Mouse (Mus musculus): Measurements from ENCODE around the gene Prmt3. TPM values are rescaled to one million over a fixed set of nuclear protein-coding genes. Genes with fewer than 3 reads are reported as not detected.
A peak's percentile ranks its signal among the peaks of the same experiment; 100 is the strongest.

Gene Prmt3
- total RNA-seq (2015; ENCODE audit: low replicate concordance) (10.2 and 17.3 TPM in 2 replicates), total RNA-seq (2017; ENCODE audit: low replicate concordance) (11.6 and 21.5 TPM in 2 replicates)

DNA sequence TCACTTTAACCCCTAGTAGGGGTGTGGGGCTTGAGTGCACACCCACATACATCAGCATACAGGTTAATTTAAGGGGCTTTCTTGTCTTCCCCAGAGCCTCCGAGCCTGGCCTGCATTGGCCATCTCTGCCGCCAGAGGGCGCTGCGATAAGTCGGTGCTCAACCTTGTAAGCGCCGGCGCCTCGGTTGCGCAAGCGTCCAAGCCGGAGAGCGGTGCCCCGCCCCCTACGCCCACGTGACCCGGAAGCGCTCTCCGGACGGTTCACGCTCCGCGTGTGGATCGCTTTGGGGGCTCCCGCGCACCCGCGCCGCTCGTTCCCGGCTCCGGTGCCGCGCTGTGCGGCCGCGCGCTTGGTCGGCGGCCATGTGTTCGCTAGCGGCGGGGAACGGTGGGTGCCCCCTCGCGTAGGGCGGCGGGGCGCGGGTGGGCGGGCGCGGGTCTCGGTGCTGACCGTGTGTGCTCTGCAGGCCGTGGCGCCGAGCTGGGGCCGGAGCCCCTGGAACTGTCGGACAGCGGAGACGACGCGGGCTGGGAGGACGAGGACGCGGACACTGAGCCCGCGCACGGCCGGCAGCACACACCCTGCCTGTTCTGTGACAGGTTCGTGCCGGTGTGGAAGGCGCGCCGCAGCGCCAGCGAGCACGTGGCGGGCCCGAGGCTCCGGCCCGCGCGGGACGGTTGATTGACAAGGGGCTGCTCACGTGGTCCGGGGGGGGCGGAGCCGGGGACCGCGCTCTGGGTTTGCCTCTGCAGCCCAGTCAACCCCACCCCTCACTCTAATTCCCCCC, at the start of gene Prmt3:
Prmt3 (plus strand) TSS at position 233 of the 788 bp plus-strand sequence.
- peak; percentile 96 for ATAC-seq (replicated peaks; ENCODE audit: low FRiP score, poor library complexity, severe bottlenecking)

DNA sequence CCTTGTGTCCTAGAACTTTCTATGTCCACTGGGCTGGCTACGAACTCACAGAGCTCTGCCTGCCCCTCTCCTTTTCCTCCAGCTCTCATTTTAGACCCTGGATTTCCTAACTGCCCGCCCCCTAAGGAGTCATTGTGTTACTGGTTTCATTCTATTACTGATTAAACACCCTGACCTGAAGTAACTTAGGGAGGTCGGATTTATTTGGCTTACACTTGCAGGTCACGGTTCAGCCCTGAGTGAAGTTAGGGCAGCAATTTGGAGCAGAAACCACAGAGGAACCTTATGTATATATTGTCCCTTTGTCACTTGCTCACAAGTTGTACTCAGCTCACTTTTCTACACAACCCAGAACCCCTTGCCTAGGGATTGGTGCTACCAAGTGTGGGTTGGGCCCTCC, 43.8 kb upstream of the Prmt3 start:
- ATAC-seq (replicated peaks; ENCODE audit: low FRiP score, poor library complexity, severe bottlenecking) = no peak

DNA sequence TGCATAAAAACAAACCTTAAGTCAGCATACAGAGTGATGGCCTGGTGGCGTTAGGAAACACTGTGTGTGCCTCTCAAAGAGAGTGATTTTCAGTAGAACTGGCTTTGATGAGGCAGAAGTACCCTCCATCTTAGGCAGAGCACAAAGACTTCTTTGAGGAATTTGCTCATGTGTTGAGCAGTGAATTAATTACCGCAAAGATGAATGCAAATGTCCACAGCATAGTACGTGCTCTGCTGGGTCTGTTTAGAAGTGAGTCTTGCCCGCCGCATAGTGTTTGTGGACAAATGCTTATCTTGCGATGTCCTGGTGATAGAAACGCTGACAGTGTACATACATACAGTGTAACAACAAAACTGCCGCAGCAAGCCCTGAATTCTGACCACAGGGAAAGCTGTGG, 38.7 kb upstream of the Prmt3 start:
- ATAC-seq (replicated peaks; ENCODE audit: low FRiP score, poor library complexity, severe bottlenecking) = no peak

GRCm38 (mm10) chr7:49741474-49741873, 36.7 kb upstream of the Prmt3 start:
- ATAC-seq (replicated peaks; ENCODE audit: low FRiP score, poor library complexity, severe bottlenecking) = no peak

GRCm38 (mm10) chr7:49741923-49742322, 36.2 kb upstream of the Prmt3 start:
- no peak for ATAC-seq (replicated peaks; ENCODE audit: low FRiP score, poor library complexity, severe bottlenecking)

DNA sequence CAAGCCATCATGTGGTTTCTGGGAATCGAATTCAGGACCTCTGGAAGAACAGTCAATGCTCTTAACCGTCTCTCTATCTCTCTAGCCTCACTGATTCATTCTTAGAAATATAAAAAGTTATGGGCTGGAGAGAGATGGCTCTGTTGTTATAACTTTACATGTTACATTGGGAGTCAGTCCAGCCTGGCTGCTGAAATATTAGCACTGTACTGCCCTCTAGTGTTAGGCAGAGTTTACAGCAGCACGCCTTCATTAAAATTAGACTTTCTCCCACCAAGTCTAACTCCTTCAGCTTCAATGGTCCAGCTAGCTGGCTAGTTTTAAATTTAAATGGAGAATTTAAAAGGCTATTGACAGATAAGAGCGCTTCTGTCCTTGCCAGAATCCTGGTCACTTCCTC, 27.0 kb upstream of the Prmt3 start:
- ATAC-seq (replicated peaks; ENCODE audit: low FRiP score, poor library complexity, severe bottlenecking) = peak; percentile 74

GRCm38 (mm10) chr7:49752730-49753506, 25.2 kb upstream of the Prmt3 start:
- ATAC-seq (replicated peaks; ENCODE audit: low FRiP score, poor library complexity, severe bottlenecking) = peak; percentile 62

- ATAC-seq (replicated peaks; ENCODE audit: low FRiP score, poor library complexity, severe bottlenecking) = peak; percentile 55; the same call in 1 of the 2 replicates
These were observed 23.4 kb upstream of the Prmt3 start for GRCm38 (mm10) chr7:49754767-49755166.

DNA sequence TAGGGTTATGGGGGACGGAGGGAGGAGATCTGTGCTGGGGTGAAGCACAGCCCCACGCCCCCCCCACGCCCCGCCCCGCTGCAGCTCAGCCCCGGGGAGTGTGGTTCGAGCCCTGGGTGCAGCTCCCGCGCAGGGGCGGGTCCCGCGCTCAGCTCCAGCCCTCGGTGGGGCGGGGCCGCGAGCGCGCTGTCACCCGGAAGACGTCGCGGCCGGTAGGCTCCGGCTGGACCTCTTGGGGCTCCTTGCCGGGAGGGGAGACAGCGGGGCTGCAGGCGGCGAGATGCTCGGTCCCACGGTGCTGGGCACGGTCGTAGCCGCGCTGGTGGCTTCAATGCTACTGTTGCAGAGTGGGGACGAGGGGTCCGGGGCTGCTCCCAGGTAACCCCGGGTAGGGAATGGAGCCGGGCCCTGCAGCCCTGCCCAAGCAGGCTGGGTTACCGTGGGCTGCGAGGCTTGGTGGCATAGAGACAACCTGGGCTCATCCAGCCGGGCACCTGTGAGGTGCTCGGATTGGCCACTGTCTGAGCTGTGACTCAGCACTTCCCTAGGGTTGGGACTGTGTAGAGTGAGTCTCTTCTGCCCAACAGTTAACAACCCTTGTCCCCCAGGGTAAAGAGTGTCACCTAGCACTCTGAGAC, 19.1 kb upstream of the Prmt3 start, which contains the start of gene Htatip2:
Htatip2 (plus strand) TSS at position 182 of the 638 bp plus-strand sequence.
- ATAC-seq (replicated peaks; ENCODE audit: low FRiP score, poor library complexity, severe bottlenecking) = peak; percentile 77

- ATAC-seq (replicated peaks; ENCODE audit: low FRiP score, poor library complexity, severe bottlenecking) = peak; percentile 73
These were observed 15.5 kb upstream of the Prmt3 start for GRCm38 (mm10) chr7:49762605-49763004.

GRCm38 (mm10) chr7:49764011-49764716, 14.0 kb upstream of the Prmt3 start:
- peak; percentile 74 for ATAC-seq (replicated peaks; ENCODE audit: low FRiP score, poor library complexity, severe bottlenecking)

- no peak for ATAC-seq (replicated peaks; ENCODE audit: low FRiP score, poor library complexity, severe bottlenecking)
These were observed 12.0 kb upstream of the Prmt3 start for GRCm38 (mm10) chr7:49766166-49766565.

DNA sequence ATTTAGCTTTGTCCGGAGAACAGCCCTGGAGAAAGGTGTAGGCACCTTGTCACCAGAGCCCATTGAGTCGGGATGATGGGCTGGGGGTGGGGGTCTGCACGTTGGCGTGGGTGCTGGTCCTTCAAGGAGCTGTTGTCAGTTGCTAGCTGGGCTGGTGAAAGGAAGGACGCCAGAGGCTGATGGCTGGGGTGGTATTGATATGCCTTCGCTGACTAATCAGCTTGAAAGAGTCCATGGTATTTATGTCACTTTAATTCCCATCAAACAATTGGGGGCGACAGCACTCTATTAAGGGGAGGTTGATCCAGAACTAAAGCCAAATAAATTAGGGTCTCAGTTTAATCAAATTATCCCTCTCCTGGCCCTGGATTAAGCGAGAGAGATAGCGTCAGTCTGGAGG, 9.6 kb upstream of the Prmt3 start:
- ATAC-seq (replicated peaks; ENCODE audit: low FRiP score, poor library complexity, severe bottlenecking) = no peak

DNA sequence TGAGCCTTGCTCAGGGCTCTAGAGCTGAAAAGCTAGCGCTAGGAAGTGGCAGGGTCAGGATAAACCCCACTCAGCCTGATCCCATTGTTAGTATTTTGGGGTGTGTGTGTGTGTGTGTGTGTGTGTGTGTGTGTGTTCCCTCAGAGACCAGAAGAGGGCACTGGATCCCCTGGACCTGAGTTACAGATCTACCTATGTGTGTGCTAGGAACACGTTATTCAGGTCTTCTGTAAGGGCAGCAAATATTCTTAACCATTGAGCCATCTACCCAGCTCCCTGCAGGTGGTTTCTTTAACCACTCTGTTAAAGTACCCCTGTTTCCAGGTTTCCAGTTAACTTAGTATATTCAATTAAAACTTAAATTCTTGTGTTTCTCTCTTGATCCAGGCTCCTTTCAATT, 3.8 kb upstream of the Prmt3 start:
- ATAC-seq (replicated peaks; ENCODE audit: low FRiP score, poor library complexity, severe bottlenecking) = no peak

- peak; percentile 26 for ATAC-seq (replicated peaks; ENCODE audit: low FRiP score, poor library complexity, severe bottlenecking)
These were observed 561 bp upstream of the Prmt3 start for GRCm38 (mm10) chr7:49777585-49777984.

- no peak for ATAC-seq (replicated peaks; ENCODE audit: low FRiP score, poor library complexity, severe bottlenecking)
These were observed 914 bp downstream of the Prmt3 start for GRCm38 (mm10) chr7:49778904-49779615.

DNA sequence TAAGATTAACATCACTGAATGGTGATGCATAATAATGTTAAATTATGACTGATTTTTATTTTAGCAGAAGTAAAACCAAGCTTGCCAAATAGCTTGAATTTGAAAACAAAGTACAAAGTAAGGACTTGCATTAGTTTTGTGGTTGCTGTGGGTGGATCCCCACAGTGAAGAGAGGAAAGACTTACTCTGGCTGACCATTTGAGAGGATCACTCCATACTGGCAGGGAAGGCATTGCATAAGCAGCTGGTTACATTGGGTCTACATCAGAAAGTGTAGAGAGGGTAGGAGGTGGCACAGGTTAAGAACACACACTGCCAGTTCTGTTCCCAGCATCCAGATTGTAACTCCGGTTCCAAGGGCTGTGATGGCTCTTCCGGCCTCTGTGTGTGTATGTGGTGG, 4.9 kb downstream of the Prmt3 start:
- ATAC-seq (replicated peaks; ENCODE audit: low FRiP score, poor library complexity, severe bottlenecking) = no peak

DNA sequence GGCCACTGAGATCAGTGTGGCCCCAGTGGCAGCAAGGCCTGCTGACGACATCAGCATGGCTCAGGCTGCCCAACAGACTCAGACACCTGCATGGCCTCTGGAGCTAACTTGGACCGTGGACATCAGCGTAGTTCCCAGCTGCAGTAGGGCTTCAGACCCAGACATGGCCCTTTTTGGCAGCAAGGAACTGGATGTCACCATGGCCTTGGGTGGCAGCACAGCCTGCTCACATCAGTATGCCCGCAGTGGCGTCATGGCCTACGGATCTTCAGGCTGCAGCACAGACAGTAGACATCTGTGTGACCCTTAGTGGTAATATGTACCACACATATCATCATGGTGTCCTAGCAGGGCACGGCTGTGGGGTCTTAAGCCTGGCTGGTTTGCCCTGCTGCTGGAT, 7.0 kb downstream of the Prmt3 start:
- no peak for ATAC-seq (replicated peaks; ENCODE audit: low FRiP score, poor library complexity, severe bottlenecking)

All from erythroblast, adult 5-6 weeks (primary cell).